Mouse (Mus musculus) neural tube, embryonic 13.5 days (tissue): ENCODE results near the gene Ccdc51. TPM values are rescaled to one million over a fixed set of nuclear protein-coding genes. Genes with fewer than 3 reads are reported as not detected.

Experiments used
- ATAC-seq: fragments of 200-750 bp; cut with Nextera tagmentation; 2 replicates; pipeline ENCODE4 v1.8.0; 2017; ENCODE audit warnings: low read depth, mild to moderate bottlenecking, moderate TSS enrichment, moderate library complexity
- H3K27ac ChIP-seq: fragments of 300-500 bp; sonication (generic); replicated peaks from 2 replicates; pipeline ENCODE4 v1.5.1; 2015; ENCODE audit warnings: moderate library complexity, mild to moderate bottlenecking, inconsistent platforms
- H3K27me3 ChIP-seq: fragments of 300-500 bp; sonication (generic); 2 replicates; pipeline ENCODE4 v1.6.1; 2015; ENCODE audit warnings: mild to moderate bottlenecking, inconsistent platforms
- H3K36me3 ChIP-seq: fragments of 300-500 bp; sonication (generic); 2 replicates; pipeline ENCODE4 v1.6.1; 2015; ENCODE audit warnings: mild to moderate bottlenecking, inconsistent platforms
- H3K4me1 ChIP-seq: fragments of 300-500 bp; sonication (generic); replicated peaks from 2 replicates; pipeline ENCODE4 v1.6.1; 2015; ENCODE audit warnings: inconsistent platforms
- H3K4me2 ChIP-seq: fragments of 300-500 bp; sonication (generic); 2 replicates; pipeline ENCODE4 v1.6.1; 2015; ENCODE audit warnings: inconsistent platforms, mild to moderate bottlenecking, moderate library complexity
- H3K4me3 ChIP-seq: fragments of 300-500 bp; sonication (generic); 2 replicates; pipeline ENCODE4 v1.5.1; 2015; ENCODE audit warnings: mild to moderate bottlenecking, inconsistent platforms
- H3K9ac ChIP-seq: fragments of 300-500 bp; sonication (generic); 2 replicates; pipeline ENCODE4 v1.6.1; 2015; ENCODE audit warnings: moderate library complexity, mild to moderate bottlenecking, inconsistent platforms
- H3K9me3 ChIP-seq: fragments of 300-500 bp; sonication (generic); 2 replicates; pipeline ENCODE4 v1.6.1; 2016; ENCODE audit warnings: inconsistent platforms
- WGBS: fragments of 180-500 bp; shearing (Covaris S2); methylation state at CpG from one replicate; pipeline ENCODE4 v1.1.7; 2015; 5-methylcytosine and 5-hydroxymethylcytosine counted together
- polyA plus RNA-seq: library from polyadenylated mRNA; unstranded; fragments of >200 nt; fragmentation: Nextera tagmentation; extraction: Ambion mirVana; gene quantifications from 2 replicates; pipeline ENCODE4 v1.2.1, GENCODE M21; 2015

Gene Ccdc51
- 14.2 and 15.5 TPM in 2 replicates for polyA plus RNA-seq

DNA sequence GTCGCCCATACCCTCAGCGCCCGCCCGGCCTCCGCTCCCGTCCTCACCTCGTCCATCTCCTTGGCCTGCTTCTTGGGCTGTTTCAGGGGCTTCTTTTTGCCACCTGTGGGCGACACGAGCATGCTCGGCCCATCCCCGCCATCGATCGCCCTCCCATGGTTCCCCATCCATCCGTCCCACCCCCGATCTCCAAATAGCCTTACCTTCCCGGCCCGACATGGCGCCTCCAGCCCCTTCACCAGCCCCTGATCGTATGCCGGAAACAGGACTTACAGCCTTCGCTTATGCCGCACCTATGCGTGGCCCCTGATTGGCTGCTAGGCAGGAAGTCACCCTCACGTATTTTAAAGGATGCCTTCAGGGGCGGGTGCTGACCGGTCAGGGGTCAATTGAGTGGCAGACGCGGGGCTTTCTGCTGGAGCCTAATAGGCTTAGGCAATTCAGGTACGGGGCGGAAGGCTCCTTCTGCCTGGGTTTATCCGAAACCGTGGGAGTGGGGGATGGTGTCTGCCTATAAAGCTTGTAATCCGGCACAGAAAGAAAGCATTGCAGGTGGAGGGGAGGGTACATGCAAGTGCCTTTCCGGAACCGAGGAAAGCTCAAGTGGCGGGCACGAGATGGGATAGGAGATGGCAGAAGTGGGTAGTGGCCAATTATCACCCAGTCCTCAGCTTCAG is at the start of gene Ccdc51, which contains the start of gene Tma7:
TSS of gene Ccdc51 (plus strand) at position 370 of the 677 bp plus-strand sequence.
TSS of gene Tma7 (minus strand) at position 464 of the 677 bp plus-strand sequence.
- Histone ChIP-seq H3K4me1 (peaks cover 29% of the 10 kb centered on the region), H3K27ac (peak within 1 kb of the TSS; percentile 79), H3K9ac (peak within 1 kb of the TSS; percentile 92), H3K27me3 (no peaks in the 10 kb centered on the region), H3K36me3 (peaks cover 25% of the 10 kb centered on the region), H3K4me3 (peak within 1 kb of the TSS; percentile 85), H3K9me3 (no peaks in the 10 kb centered on the region), H3K4me2 (peak within 1 kb of the TSS; percentile 95)
- under 1% methylated on average over 37 of the region's 37 CpGs for WGBS
- peak; percentile 96 for ATAC-seq

DNA sequence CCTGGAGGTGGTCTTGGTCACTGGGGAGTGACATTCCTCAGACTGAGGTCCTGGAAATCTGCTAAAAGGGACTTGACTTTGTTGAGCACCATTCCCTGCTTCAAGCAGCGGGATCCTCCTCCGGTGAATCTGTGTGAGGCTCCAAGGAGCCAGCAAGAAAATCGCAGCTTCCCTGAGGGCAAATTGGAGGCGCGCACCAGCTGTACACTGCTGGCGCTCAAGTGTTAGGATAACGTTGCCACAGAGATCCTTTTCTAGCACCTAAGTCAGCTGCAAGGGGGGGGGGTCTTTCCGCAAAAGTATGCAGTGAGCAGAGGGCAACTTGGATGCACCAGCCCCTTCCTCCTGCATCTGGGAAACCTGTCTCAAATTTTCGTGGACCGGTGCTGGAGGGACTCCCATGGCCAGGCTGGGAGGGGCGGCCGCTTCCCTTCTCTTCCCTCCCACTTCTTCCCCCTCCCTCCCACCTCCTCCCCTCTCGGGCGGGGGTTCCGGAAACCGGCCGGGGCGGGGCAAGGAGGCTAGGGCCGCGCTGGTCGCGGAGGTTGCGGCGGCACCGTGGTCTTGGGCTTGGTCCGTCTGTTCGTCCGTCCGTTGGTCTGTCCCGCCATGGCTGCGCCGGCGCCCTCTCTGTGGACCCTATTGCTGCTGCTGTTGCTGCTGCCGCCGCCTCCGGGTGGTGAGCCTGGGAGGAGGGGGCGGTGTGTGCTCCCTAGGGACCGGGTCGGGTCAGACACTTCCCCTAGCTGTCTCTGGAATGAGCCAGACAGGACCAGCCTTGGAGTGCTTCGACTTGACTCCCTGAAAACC is 44.0 kb upstream of the Ccdc51 start, which contains the start of gene Shisa5:
TSS of gene Shisa5 (plus strand) at position 480 of the 810 bp plus-strand sequence.
- under 1% methylated on average over 40 of the region's 40 CpGs for WGBS
- Histone ChIP-seq H3K27me3 (0 out of 2 replicates have a peak, but pooled peaks cover 5% of the 10 kb centered on the region), H3K4me1 (peaks cover 16% of the 10 kb centered on the region), H3K36me3 (no peaks in the 10 kb centered on the region), H3K4me2 (peak within 1 kb of the TSS; percentile 83), H3K4me3 (peak within 1 kb of the TSS; percentile 60), H3K27ac (0 out of 2 replicates have a peak within 1 kb of the TSS, but pooled peaks have one; percentile 42), H3K9me3 (no peaks in the 10 kb centered on the region), H3K9ac (peak within 1 kb of the TSS; percentile 76)
- ATAC-seq, result peak; percentile 83

DNA sequence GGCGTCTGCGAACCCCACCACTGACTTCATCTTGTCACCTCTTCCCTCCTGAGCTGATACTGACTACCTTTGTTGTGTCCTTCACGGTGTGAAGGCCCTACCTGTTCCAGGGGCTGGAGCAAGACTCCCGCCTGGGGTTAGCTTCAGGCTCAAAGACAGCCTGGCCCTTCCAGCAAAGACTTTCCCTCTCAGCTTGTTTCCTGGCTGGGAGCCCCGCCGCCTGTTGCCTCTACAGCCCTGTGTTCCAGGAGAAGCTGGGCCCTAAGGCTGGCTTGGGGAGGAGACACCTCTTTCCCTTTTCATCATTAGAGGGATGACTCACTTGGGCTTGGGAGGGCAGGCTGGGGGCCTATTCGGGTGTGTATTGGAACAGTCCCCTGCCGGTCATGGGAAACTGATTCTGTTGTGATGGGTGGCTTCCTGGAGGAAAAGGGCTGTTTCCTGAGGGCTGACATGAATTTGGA is 43.4 kb upstream of the Ccdc51 start:
- Histone ChIP-seq H3K36me3 (no peaks in the 10 kb centered on the region), H3K9ac (peak overlapping the region; percentile 76), H3K4me3 (peak overlapping the region; percentile 60), H3K9me3 (no peaks in the 10 kb centered on the region), H3K4me2 (peak overlapping the region; percentile 83), H3K4me1 (peaks cover 16% of the 10 kb centered on the region), H3K27me3 (0 out of 2 replicates have a peak, but pooled peaks cover 5% of the 10 kb centered on the region), H3K27ac (0 out of 2 replicates have a peak overlapping the region, but pooled peaks have one; percentile 42)
- ATAC-seq, result 0 out of 2 replicates have a peak, but pooled peaks have one; percentile 47
- 22% methylated on average over 8 of the region's 8 CpGs for WGBS

DNA sequence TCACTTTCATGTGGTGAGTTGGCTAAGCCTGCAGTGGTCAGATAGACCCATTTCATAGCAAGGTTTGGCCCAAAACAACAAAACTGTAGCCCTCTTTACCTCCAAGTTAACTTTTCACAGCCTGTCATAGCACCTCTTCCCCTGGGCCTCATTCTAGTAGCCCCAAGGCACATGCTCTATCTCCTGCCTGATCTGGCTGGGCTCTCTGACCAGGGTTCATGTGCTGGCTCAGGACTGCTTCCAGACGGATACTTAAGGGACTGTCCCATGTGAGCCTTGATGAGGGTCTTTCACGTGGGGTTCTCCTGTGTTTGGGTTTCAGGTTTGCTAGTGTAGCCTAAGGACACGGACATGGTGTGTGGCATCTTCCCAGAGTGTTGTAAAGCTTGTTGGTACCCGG is 42.6 kb upstream of the Ccdc51 start:
- Histone ChIP-seq H3K9me3 (no peaks in the 10 kb centered on the region), H3K4me1 (peaks cover 16% of the 10 kb centered on the region), H3K9ac (no peak overlapping the region), H3K4me3 (no peak overlapping the region), H3K4me2 (no peak overlapping the region), H3K27me3 (0 out of 2 replicates have a peak, but pooled peaks cover 5% of the 10 kb centered on the region), H3K36me3 (no peaks in the 10 kb centered on the region), H3K27ac (no peak overlapping the region)
- no peak for ATAC-seq
- 80% methylated on average over 4 of the region's 4 CpGs for WGBS

DNA sequence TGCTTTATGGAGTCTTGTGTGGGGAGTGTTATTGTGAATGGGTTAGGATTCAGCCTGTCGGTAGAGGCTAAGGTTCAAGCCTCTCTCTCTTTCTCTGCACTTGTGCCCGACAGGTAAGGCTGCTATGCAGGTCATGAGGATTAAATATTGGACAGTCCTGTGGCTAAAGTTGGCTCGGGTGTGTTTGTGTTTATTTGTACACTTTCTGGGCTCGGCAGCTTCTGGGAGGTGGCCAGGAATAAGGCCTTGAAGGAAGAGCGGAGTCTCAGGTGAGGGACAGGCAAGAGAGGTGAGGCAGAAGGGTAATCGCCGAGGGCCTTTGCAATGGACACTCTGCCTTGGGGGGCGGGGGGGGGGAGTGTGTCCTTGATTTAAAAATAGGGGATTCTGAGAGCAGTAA is 42.1 kb upstream of the Ccdc51 start:
- H3K36me3 ChIP-seq, result no peaks in the 10 kb centered on the region
- 87% methylated on average over 8 of the region's 8 CpGs for WGBS
- H3K4me2 ChIP-seq, result no peak overlapping the region
- H3K27me3 ChIP-seq, result 0 out of 2 replicates have a peak, but pooled peaks cover 5% of the 10 kb centered on the region
- H3K9me3 ChIP-seq, result no peaks in the 10 kb centered on the region
- H3K4me3 ChIP-seq, result no peak overlapping the region
- peaks cover 16% of the 10 kb centered on the region for H3K4me1 ChIP-seq
- no peak overlapping the region for H3K9ac ChIP-seq
- no peak overlapping the region for H3K27ac ChIP-seq
- no peak for ATAC-seq

DNA sequence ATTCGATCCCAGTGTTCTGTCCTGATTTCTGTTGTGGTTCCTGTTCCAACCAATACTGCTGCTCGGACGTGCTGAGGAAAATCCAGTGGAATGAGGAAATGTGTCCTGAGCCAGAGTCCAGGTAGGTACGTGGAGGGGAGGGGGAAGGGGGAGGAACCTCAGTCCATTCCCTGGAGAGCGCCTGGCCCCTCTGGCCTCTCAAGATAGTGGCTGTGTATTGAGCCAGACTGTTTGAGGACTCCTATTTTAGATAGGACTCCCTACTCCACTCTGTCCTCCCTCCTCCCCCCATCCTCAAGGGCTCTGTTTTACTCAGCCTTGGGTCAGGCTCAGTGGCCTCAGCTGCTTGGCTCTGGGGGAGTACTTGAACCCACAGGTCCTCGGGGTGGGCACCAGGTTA is 41.4 kb upstream of the Ccdc51 start:
- Histone ChIP-seq H3K4me1 (peaks cover 16% of the 10 kb centered on the region), H3K9ac (no peak overlapping the region), H3K27me3 (0 out of 2 replicates have a peak, but pooled peaks cover 5% of the 10 kb centered on the region), H3K9me3 (no peaks in the 10 kb centered on the region), H3K36me3 (no peaks in the 10 kb centered on the region), H3K4me2 (no peak overlapping the region), H3K27ac (no peak overlapping the region), H3K4me3 (no peak overlapping the region)
- WGBS, result 78% methylated on average over 6 of the region's 6 CpGs
- ATAC-seq, result no peak

DNA sequence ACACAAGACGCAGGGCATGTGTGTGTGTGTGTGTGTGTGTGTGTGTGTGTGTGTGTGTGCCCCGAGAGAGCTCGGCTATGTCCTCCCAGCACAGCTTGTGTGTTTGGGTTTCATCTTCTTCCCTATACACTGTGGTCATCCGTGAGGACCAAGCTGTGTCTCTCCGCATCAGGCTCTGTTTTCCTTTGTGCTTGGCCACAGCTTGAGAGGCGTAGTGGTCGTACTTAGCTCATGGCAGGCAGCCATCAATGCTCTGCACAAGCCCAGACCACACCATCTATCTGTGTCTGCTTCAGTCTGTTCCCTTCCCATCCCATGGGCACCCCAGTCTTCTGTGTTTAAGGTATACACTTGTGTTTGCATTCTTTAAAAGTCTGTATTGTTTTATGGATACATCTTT is 40.9 kb upstream of the Ccdc51 start:
- Histone ChIP-seq H3K4me3 (no peak overlapping the region), H3K9ac (no peak overlapping the region), H3K4me1 (peaks cover 16% of the 10 kb centered on the region), H3K9me3 (no peaks in the 10 kb centered on the region), H3K4me2 (no peak overlapping the region), H3K27me3 (0 out of 2 replicates have a peak, but pooled peaks cover 5% of the 10 kb centered on the region), H3K27ac (no peak overlapping the region), H3K36me3 (no peaks in the 10 kb centered on the region)
- 77% methylated on average over 6 of the region's 7 CpGs for WGBS
- ATAC-seq, result no peak

DNA sequence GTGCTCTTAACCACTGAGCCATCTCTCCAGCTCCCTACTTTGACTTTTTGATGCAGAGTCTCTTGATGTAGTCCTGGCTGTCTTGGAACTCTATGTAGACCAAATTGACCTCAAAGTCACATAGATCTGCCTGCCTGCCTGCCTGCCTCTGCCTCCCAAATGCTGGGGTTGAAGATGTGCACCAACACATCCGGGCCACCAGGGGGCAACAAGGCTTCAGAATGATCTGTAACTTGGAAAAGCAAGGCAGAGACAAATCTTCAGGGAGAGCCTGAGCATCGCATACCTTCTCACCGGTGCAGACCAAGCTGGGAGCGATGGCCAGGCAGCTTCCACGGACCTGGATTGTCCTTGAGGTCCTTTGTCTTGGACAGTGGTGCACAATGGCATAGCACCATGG is 36.0 kb upstream of the Ccdc51 start:
- Histone ChIP-seq H3K27ac (no peak overlapping the region), H3K4me1 (no peaks in the 10 kb centered on the region), H3K4me2 (no peak overlapping the region), H3K9ac (no peak overlapping the region), H3K36me3 (no peaks in the 10 kb centered on the region), H3K27me3 (no peaks in the 10 kb centered on the region), H3K9me3 (no peaks in the 10 kb centered on the region), H3K4me3 (no peak overlapping the region)
- 31% methylated on average over 5 of the region's 5 CpGs for WGBS
- no peak for ATAC-seq

DNA sequence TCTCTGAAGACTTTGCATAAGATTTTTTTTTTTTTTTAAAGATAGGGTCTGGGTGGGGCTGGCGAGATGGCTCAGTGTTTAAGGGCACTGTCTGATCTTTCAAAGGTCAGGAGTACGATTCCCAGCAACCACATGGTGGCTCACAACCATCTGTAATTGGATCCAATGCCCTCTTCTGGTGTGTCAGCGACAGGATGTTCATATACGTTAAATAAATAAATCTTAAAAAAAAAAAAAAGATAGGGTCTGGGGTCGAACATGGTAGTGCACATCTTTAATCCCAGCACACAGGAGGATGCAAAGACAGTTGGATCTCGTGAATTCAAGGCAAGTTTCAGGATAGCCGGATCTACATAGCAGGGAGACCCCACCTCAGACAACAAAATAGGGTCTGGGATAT is 33.0 kb upstream of the Ccdc51 start:
- no peak overlapping the region for H3K4me3 ChIP-seq
- no peak overlapping the region for H3K27ac ChIP-seq
- no peaks in the 10 kb centered on the region for H3K9me3 ChIP-seq
- H3K27me3 ChIP-seq, result no peaks in the 10 kb centered on the region
- no peak overlapping the region for H3K4me2 ChIP-seq
- ATAC-seq, result no peak
- H3K36me3 ChIP-seq, result no peaks in the 10 kb centered on the region; the same call in 1 of the 2 replicates
- no peak overlapping the region for H3K9ac ChIP-seq
- 84% methylated on average over 7 of the region's 7 CpGs for WGBS
- 0 out of 2 replicates have a peak, but pooled peaks cover under 1% of the 10 kb centered on the region for H3K4me1 ChIP-seq

DNA sequence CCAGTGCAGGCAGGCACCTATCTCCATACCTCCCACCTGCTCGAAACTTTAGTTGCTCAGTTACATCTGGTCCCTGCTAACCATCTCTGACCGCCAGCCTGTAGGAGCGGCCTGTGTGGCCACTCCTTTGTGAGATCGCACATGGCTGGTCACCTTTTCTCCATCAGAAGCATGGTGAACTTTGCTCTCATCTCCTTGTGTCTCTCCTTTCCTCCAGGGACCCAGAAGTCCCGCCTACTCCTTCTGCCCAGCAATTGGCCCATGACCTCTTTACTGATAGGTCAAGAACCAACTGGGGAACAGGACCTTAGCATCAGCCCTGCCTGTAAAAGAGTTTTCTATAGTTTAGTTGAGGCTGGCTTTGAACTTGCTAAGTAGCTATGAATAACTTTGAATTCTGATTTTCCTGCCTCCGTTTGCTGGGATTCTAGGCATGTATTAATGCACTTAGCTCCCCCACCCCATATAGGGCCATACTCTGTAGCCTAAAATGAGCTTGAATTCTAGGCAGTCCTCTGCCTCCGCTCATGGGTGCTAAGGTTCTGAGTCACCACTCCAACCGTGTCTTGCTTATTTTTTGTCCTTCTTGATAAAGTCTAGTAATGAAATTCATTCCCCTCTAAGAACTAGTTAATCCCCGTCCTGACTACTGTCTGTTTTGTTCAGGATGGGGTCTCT is 32.2 kb upstream of the Ccdc51 start:
- H3K4me3 ChIP-seq, result no peak overlapping the region
- H3K9ac ChIP-seq, result no peak overlapping the region
- H3K9me3 ChIP-seq, result no peaks in the 10 kb centered on the region
- no peak for ATAC-seq
- peaks cover 7% of the 10 kb centered on the region for H3K4me1 ChIP-seq
- no peak overlapping the region for H3K4me2 ChIP-seq
- H3K27ac ChIP-seq, result no peak overlapping the region
- 88% methylated on average over 9 of the region's 9 CpGs for WGBS
- no peaks in the 10 kb centered on the region for H3K27me3 ChIP-seq
- H3K36me3 ChIP-seq, result no peaks in the 10 kb centered on the region; the same call in 1 of the 2 replicates

DNA sequence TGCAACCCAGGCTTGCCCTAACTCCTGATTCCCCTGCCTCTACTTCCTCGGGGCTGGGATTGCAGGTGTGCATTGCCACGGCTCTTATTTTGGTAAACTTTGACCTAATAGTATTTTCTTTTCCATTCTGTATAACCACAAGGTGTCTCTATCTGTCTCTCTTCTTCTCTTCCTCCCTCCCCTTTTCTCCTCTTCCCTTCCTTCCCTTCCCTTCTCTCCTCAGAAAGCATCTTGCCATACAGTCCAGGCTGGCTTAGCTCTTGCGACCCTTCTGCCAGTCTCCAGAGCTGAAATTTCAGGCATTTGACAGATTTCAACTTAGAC is 31.7 kb upstream of the Ccdc51 start:
- WGBS, result 82% methylated on average over 3 of the region's 3 CpGs

More for the DNA sequence above, 31.7 kb upstream of the Ccdc51 start:
- no peak overlapping the region for H3K4me2 ChIP-seq
- no peak overlapping the region for H3K4me3 ChIP-seq
- H3K27ac ChIP-seq, result no peak overlapping the region
- H3K27me3 ChIP-seq, result no peaks in the 10 kb centered on the region
- no peaks in the 10 kb centered on the region for H3K9me3 ChIP-seq
- no peak overlapping the region for H3K9ac ChIP-seq
- H3K4me1 ChIP-seq, result peaks cover 12% of the 10 kb centered on the region
- no peaks in the 10 kb centered on the region; the same call in 1 of the 2 replicates for H3K36me3 ChIP-seq
- no peak for ATAC-seq
